Mouse (Mus musculus) natural killer cell, adult 2 months (primary cell): Measurements from ENCODE around the gene Stk32c.

Experiments used
- DNase-seq, 2 experiments: peaks; one replicate each; pipeline ENCODE4 v3.0.0; 2022; ENCODE audit warnings: low spot score in 2 of 2

Stk32c gene

GRCm38 (mm10) chr7:139145891-139146290 is 67.2 kb downstream of the Stk32c start:
- DNase-seq, result no peak

GRCm38 (mm10) chr7:139143785-139144184 is 69.3 kb downstream of the Stk32c start:
- DNase-seq, result peak; percentile 56 to 72

- no peak for DNase-seq
These were observed 73.1 kb downstream of the Stk32c start for GRCm38 (mm10) chr7:139139921-139140461.

- DNase-seq, result no peak
These were observed 76.1 kb downstream of the Stk32c start for GRCm38 (mm10) chr7:139136906-139137491.

GRCm38 (mm10) chr7:139135236-139135635 is 77.9 kb downstream of the Stk32c start:
- no peak for DNase-seq

GRCm38 (mm10) chr7:139133446-139133845 is 79.7 kb downstream of the Stk32c start:
- DNase-seq, result no peak

- DNase-seq, result no peak
These were observed 81.6 kb downstream of the Stk32c start for GRCm38 (mm10) chr7:139131538-139131937.

- DNase-seq, result no peak
These were observed 82.7 kb downstream of the Stk32c start for GRCm38 (mm10) chr7:139130361-139130760.

GRCm38 (mm10) chr7:139128994-139129393 is 84.1 kb downstream of the Stk32c start:
- no peak for DNase-seq

GRCm38 (mm10) chr7:139126549-139126948 is 86.6 kb downstream of the Stk32c start:
- DNase-seq, result no peak

- no peak for DNase-seq
These were observed 87.2 kb downstream of the Stk32c start for GRCm38 (mm10) chr7:139125881-139126280.

- DNase-seq, result no peak
These were observed 93.3 kb downstream of the Stk32c start for GRCm38 (mm10) chr7:139119775-139120153.

GRCm38 (mm10) chr7:139119152-139119774 is 93.8 kb downstream of the Stk32c start:
- peak; percentile 53 to 58 for DNase-seq

- DNase-seq, result no peak
These were observed 105.0 kb downstream of the Stk32c start for GRCm38 (mm10) chr7:139107908-139108650.

- no peak for DNase-seq
These were observed 107.4 kb downstream of the Stk32c start for GRCm38 (mm10) chr7:139105705-139106104.

GRCm38 (mm10) chr7:139105076-139105475 is 108.0 kb downstream of the Stk32c start:
- no peak for DNase-seq

GRCm38 (mm10) chr7:139103960-139104381 is 109.1 kb downstream of the Stk32c start:
- DNase-seq, result no peak

- no peak for DNase-seq
These were observed 111.3 kb downstream of the Stk32c start for GRCm38 (mm10) chr7:139101826-139102225.

- DNase-seq, result no peak
These were observed 111.8 kb downstream of the Stk32c start for GRCm38 (mm10) chr7:139101286-139101804.

- DNase-seq, result no peak
These were observed 112.5 kb downstream of the Stk32c start for GRCm38 (mm10) chr7:139100531-139101095.

- DNase-seq, result no peak
These were observed 116.7 kb downstream of the Stk32c start for GRCm38 (mm10) chr7:139096399-139096798.

- DNase-seq, result no peak
These were observed 117.8 kb downstream of the Stk32c start for GRCm38 (mm10) chr7:139095282-139095681.
